Mouse (Mus musculus): ENCODE measurements around the gene Mtmr12.
"Not testable (repeated sequence)": the region's sequence is repeated elsewhere in the genome, so short reads cannot be mapped to it uniquely, and the experiment has no call there.

Mtmr12 gene

DNA sequence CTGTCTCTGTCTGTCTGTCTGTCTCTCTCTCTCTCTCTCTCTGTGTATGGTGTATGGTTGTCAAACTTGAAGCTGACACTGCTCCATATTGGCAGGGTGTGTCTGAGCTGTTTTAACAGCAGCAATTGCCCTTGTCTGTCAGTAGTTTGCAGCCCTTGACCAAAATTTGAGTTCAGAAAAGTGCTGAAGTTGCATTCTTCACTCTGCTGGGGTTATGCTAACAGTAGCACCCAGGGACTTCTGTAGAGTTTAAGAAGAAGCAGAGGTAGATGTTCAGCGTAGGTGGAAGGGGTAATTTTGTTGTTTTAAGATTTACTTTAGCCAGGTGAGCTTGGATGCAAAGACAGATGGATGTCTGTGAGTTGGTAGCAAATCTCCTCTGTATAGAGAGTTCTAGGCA is 7.4 kb downstream of the Mtmr12 start:
- no peak for DNase-seq (ENCODE audit: low spot score)

DNA sequence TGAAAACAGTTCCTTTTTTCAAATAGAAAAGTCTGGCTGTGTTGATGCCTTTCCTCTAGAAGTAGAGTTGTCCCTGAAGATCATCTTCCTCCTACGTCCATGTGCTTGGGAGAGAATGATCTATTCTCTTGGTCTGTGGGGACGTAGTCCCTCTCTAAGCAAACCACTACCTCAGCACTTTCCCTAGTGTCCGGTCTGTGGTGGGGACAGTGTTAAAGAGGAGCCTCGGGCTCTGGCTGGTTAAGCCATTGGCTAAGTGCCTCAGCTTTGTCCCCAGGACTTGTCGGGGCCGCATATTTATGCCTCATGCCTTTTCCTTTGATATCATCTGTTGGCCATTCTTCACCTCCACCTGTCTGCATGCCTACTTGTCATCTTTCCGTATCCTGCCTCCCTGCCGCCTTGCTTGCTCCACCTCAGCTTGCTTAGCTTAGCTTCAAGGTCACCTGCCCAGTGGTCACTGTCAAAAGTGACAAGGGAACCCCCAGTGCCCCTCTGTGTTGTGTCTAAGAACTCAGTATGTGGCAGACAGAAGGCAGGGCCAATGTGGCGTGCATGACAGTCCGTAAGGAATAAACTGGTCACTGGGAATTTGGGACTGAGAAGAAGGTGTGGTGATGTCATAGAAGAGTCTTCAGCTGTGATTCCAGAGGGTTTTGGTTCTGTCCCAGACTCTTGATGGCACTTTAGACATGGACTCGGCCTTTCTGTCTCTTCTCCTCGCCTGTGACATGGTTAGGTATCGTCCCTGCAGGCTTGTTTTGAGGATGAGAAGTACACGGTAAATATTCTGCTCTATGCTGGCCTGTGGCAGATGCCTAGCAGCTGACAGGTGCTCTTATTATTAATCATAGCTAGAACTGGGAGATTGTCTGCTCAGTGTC is 9.9 kb downstream of the Mtmr12 start:
- no peak for DNase-seq (ENCODE audit: low spot score)

DNA sequence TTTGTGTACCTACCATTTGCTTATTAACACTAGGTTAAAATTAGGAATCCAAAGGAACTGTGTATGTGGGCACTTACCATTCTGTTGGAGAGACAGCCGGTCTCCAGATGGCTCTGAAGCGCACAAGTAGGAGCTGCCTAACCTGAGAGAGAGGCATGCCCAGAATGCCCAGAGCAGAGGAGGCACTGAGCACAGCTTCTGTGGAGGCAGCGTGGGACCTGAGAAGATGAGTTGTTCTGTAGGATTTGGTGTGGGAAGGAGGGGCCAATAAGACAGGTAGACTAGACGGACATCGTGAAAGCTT is 10.5 kb downstream of the Mtmr12 start:
- no peak for DNase-seq (ENCODE audit: low spot score)

DNA sequence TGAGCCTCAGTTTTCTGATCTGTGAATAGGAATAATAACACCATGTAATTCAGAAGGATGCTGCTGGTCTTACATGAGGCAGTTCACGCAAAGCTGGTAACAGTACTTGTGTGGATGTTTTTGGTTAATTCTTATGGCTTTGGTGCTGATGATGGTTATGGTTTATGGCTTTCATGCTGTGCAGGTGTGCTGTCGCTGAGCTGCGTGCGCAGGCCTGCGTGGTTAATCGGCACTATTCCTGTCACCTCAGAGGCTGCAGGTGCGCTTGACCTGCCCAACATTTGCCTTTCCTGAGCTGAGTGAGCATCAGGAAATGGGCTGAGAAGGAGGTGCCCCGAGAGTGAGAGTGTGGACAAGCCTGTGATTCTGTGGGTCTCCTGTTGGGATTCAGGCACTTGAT is 11.3 kb downstream of the Mtmr12 start:
- no peak for DNase-seq (ENCODE audit: low spot score)

DNA sequence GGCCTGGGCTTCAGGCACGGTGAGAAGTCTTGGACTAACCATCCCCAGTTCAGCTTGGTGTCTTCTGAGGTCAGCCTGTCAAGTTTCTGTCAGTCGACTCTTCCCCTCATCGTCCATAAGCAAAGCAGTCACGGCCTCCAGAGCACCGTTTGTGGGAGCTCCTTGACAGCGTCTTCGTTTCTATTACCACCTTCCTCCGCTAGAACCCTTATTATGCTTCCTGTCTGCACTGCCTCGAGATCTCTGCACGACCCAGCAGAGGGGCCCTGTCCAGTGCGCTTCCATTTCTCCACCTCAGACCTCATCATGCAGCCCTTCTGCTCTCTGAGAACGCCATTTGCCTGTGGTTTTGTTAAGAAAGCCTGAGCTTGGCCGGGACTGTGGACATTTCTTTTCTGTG is 12.0 kb downstream of the Mtmr12 start:
- no peak for DNase-seq (ENCODE audit: low spot score)

DNA sequence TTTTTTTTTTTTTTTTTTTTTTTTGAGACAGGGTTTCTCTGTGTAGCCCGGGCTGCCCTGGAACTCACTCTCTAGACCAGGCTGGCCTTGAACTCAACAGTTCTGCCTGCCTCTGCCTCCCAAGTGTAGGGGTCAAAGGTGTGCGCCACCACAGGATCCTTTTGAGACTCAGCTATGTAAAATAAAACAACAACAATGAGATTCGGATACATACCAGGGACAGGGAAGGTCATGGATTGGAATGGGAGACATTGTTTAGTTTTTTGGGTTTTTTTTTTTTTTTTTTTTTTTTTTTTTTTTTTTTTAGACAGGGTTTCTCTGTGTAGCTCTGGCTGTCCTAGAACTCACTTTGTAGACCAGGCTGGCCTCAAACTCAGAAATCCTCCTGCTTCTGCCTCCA is 12.5 kb downstream of the Mtmr12 start:
- not testable (repeated sequence) for DNase-seq (ENCODE audit: low spot score)

DNA sequence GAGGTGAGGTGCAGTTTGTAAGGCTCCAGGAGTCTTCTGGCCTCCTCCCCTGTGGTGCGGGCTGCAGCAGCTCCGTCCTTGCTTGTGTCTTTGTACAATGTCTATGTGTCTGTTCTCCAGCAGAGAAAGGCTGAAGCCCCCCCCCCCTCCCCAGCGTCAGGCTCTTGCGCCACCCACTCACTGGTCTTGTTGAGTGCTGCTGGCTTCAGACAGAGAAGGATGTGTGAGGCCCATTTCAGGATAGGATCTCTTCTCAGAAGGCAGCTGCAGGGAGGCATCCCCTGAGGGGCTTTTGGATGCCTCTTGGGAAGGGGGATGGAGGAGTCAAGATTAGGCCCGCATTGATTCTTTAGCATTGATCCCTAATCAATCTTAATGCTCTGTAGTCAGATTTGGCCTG is 13.0 kb downstream of the Mtmr12 start:
- DNase-seq (ENCODE audit: low spot score), result no peak

DNA sequence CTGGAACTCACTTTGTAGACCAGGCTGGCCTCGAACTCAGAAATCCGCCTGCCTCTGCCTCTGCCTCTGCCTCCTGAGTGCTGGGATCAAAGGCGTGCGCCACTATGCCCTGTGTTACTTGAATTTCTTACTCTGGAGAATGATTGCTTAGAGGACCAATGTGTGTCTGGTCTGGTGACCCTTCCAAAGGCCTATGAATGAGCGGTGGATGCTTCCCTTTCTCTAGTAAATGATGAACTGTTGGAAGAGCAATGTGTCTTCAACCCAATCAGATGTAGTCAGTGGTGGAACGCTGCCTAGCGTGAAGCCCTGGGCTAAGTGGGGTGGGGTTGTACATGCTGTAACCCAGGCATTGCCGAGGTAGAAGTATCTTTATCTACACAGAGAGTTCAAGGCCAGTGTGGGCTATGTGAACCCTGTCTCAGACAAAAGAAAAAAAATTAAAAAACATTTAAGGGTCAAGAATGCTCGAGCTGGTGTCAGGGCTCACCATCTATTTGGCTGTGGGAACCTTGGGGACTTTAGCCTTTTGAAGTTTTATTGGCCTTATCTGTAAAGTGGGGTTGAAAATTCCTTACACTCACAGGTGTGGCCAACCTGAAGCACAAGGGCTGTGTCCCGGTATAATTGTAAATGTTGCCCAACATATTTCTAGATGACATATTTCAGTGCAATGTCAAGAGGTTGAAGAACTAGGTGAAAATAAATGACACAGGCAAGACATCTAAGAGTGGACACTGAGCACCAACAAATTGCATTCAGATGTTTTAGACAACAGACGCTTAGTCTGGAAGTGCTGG is 14.0 kb downstream of the Mtmr12 start:
- no peak for DNase-seq (ENCODE audit: low spot score)

DNA sequence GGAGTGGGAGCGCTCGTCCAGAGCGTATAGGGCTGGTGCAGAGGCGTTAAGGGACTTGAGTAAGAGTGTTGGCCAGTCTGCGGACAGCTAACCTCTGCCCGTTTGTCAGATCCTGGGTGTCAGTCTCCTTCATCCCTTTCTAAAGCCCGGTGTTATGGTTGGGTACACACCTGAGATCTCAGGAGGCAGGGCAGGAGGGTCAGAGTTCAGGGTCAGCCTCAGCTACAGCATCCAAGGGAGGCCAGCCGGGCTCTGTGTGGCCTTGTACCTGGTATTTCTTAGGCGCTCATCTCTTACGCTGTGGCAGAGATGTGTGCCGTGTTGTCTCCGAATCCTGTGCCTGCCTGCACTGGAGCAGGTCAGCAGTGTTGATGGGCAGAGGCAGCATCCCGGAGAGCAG is 16.3 kb downstream of the Mtmr12 start:
- no peak for DNase-seq (ENCODE audit: low spot score)

DNA sequence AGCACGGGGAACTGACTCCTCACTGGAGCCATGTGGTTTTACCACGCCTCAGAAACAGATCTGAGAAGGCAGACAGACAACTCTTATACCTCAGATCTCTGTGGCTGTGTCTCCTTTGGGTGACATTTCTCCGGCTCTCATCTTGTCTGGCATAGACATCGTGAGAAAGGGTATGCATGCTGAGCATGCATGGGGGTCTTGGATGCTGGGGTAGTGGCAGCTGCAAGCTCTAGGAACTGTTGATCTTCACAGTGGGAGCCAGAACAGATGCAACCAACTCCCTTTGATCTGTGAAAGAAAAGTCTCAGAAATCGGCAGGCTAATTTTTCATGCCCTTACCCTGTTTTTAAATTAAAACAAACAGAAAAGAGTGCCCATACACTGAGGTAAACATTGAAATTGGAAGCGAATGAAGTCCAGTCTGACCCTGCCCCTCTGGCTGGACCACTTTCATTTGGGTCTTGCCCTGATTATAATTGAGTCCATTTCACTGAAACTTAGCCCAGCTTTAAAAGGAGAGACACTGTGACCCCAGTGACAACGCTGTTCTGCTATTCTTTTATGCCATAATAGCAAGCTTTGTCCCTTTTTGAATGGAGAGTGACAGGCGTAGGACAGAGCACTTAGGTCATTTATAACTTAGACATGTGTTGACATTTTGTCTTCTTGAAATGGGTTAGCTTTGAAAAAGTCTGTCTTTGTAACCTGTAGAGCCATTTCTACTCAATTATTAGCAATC is 17.9 kb downstream of the Mtmr12 start:
- no peak for DNase-seq (ENCODE audit: low spot score)

DNA sequence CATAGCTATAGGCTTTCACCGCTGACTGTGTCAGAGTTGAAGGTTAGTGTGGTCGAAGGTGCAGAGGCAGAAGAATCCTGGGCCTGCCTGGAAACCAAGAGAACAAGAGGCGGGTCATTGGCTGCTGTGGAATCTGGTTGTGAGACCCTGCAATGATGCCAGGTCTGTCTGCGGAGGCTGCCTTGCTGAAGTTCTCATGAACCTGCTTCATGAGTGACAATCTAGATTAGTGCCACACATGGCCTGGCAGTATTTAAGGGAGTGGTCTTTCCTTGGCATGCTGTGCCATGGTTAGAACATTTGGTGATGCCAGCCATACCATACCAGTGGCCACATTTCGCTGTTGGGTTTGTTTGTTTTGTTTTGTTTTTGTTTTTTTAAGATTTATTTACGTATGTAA is 18.6 kb downstream of the Mtmr12 start:
- no peak for DNase-seq (ENCODE audit: low spot score)

DNA sequence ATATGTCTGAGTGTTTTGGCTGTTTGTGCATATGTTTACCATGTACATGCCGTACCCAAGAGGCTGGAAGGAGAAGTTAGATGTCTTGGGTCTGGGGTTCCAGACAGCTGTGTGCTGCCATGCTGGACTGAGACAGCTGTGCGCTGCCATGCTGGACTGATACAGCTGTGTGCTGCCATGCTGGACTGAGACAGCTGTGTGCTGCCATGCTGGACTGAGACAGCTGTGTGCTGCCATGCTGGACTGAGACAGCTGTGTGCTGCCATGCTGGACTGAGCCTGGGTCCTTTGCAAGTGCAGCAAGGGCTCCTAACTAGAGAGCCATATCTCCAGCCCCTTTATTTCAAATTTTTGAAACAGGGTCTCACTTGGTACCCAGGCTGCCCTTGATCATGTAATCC is 19.4 kb downstream of the Mtmr12 start:
- no peak for DNase-seq (ENCODE audit: low spot score)

DNA sequence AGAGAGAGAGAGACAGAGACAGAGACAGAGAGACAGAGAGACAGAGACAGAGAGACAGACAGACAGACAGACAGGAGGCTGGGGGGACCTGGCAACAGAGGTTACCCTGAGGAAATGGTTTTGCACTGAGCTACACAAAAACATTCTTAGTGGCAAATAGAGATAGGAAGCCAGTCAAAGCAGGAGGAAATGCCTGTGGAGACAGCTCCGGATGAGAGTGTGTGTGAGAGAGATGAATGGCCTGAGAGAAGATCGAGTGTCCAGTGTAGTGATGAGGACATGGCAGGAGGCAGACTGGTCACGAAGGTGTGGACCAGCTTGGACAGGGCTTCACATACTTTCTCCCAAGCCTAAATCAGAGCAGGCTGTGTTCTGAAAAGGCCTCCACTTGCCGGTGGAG is 20.2 kb downstream of the Mtmr12 start:
- no peak for DNase-seq (ENCODE audit: low spot score)

DNA sequence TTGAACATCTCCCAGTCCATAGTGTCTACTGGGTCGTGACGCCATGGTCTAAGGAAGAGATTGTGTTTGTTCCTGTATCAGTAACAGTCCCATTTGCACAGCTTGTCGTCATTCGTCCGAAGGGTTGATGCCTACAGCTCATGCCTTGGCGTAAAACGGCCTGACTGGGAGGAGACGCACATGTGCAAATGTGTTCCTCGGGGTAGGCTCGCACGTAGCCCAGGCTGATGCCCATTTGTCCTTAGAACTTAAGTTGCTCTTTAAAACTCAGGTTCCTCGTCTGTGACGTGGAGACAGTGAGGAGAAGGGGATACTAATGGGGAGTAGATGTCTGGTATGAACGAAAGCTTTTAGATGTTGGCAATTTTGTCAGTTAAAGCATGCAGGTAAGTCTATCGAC is 22.1 kb downstream of the Mtmr12 start:
- DNase-seq (ENCODE audit: low spot score), result no peak

DNA sequence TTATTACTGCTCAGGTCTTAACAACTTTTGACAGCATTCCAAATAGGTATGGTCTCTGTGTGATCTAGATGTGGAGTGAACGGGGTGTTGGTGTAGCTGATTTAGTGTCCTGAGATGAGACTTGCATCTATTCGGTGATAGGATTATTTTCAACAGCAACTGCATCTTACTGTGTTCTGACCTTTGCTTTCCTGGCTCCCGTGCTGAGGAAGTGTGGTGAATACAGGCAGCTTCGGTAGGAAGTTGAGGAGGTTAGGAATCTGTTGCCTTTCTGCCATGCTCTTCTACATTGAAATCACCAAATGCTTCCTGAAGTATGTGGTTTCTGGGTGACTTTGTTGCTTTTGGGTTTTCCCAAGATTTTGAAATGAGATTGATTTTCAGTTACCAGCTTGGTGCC is 22.5 kb downstream of the Mtmr12 start:
- no peak for DNase-seq (ENCODE audit: low spot score)

DNA sequence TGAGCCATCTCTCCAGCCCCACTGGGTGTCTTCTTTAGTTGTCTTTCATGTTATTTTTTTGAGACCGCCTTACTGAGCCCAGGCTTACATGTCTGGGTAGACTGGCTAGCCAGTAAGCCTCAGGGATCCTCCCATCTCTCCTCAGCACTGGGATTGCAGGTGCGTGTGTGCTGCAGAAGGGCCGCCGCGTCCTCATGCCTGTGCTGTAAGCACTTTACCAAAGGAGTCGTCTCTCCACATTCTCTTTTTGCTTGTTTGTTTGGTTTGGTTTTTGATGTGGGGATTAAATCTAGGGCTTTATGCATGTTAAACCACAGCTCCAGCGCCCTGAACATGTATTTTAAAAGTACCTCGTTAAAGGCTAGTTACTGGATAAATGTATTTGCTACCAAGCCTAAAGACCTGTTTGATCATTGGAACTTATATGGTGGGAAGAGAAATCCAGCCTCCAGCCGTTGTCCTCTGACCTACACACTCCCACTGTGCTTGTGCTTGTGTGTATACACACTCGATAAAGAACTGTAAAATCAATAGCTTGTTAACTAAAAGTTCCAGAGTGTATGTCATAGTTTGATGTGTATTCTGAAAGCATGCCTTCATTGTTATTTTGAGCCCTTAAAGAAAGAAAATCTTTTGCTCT is 24.9 kb downstream of the Mtmr12 start:
- no peak for DNase-seq (ENCODE audit: low spot score)

DNA sequence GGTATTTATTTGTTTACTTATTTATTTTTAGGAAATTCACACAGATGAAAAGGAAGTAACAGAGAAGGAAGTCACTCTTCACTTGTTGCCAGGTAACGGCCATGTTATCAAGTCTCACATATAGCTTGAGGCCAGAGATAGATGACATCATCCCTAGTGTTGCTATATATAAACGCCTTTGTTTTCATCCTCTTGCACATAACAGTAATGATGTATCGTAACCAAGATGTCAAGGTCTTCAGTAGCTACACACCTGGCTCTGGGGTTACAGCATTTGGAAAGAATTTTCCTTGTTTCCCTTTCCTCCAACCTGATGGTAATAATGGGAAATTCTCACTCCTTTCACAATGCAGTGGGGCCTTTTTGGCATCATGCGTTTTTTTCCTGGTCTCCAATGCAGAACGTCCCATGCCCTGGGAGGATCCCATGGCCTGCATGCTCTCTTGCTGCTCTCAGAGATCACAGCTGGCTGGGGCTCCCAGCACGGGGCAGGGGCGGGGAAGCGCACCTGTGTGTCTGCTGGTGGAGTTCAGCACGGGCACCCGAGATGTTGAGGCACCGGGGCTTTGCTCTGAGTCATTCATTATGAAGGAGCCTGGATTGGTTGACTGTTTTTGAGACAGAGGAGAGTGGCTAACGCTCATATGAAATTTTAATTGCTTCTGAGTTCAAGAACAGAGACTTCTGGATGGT is 25.6 kb downstream of the Mtmr12 start:
- no peak for DNase-seq (ENCODE audit: low spot score)

DNA sequence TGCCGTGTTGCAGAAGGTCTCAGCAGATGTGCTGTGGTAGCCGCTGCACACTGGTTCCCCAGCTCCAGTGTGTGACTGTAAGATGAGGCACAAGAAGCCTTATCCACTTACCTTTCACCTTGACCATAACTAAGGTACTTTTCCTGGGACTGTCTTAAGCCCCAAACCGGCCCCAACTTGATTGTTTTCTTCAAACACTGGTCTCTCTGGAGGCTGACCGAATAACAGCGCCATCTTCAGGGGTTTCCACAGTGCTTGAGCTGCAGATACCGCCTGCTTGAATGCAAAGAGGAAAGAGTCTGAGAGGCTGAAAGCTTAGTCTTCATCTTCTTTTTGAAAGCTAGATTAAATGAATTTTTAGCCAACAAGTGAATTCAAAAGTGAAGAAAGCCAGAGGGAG is 26.6 kb downstream of the Mtmr12 start:
- no peak for DNase-seq (ENCODE audit: low spot score)

DNA sequence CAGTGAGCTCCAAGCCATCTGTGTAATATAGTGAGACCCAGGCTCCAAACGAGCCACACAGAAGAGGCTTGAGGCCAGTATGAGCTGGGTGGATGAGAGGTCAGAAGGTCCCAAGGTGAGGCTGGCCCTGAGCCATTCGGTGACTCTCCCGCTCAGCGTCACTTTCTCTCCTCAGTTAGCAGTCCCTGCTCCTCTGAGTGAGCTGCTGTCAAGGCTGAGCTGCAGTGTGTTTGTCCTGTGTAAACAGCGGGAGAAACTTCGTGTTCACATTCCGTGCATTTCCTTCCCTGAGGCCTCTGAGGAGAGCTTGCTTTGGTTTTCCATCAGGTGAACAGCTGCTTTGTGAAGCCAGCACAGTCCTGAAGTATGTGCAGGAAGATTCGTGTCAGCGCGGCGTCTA is 27.6 kb downstream of the Mtmr12 start:
- peak; percentile 80 for DNase-seq (ENCODE audit: low spot score)

DNA sequence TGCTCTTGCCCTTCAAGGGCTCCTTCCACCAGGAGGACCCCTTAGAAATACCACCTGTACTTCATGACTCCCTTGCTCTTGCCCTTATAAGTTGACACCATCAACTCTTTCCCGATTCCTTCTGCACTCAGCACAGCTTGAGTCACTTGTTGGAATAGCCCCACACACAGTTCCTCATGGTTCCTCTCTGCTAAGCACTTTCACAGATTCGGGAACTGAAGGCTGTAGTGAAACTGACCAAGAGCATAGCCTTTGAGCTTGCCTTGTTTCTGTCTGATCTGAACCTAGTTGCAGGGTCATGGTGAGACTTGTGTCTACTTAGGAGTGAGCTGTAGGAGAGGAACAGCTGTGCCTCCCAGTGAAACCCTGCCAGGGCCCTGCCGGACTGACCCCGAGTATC is 28.2 kb downstream of the Mtmr12 start:
- DNase-seq (ENCODE audit: low spot score), result no peak

DNA sequence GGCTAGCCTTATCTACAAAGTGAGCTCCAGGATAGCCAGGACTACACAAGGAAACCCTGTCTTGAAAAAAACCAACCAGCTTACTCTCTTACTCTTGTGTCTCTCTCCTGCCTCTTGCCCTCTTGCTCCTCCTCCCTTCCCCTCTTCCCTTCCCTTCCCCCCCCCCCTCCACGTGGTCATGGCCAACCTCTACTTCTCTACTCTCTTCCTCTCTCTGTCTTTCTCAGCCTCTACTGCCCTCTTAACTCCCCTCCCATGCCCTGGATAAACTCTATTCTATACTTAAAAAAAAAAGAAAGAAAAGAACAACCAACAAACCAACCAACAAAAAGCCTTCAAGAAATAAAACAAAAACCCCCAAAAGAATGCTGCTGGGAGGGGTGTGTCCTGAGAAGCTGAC is 30.7 kb downstream of the Mtmr12 start:
- DNase-seq (ENCODE audit: low spot score), result no peak

DNA sequence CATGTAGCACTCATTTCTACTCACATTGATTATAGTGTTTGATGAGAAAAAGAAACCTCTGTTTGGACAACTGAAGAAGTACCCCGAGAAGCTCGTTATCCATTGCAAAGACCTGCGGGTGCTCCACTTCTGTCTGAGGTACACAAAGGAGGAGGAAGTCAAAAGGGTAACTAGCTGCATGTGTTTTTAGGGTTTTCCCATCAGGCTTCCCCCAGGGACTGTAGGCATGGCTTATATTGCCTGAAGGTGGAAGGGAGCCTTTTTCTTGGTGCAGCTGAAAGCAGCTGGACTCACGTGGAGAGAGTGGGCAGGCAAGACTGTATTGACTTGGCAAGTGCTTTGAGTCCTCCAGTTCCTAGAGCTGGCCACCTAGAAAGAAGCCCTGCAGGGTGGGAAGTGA is 31.2 kb downstream of the Mtmr12 start:
- DNase-seq (ENCODE audit: low spot score), result no peak
